Mouse (Mus musculus): Measurements from ENCODE around the gene Serpina6.

GRCm38 (mm10) chr12:103706113-103706512, 49.1 kb upstream of the Serpina6 start:
- no peak for TF ChIP-seq POLR2A (IDR thresholded peaks at IDR 0.05; ENCODE audit: insufficient read length, low read depth)
- no peak for TF ChIP-seq E2F4 (IDR thresholded peaks at IDR 0.05; ENCODE audit: insufficient read depth)
- TF ChIP-seq USF1 (IDR thresholded peaks at IDR 0.05; ENCODE audit: low read depth) = no peak
- no peak for TF ChIP-seq MYOG (IDR thresholded peaks at IDR 0.05; ENCODE audit: control insufficient read depth in 1 of 3, insufficient read depth in 1 of 3, insufficient read length in 2 of 3, low read depth in 2 of 3)
- no peak for TF ChIP-seq MAX (IDR thresholded peaks at IDR 0.05; ENCODE audit: low read depth)
- no peak for TF ChIP-seq REST (IDR thresholded peaks at IDR 0.05; ENCODE audit: insufficient read depth, insufficient read length)
- TF ChIP-seq TCF12 (IDR thresholded peaks at IDR 0.05; ENCODE audit: insufficient read depth, poor library complexity, severe bottlenecking) = no peak
